Comparison of ENCODE assay signal across 10 mouse cellular contexts in genomic region chr19:7295959-7296358, GRCm38 (mm10). TPM values are rescaled to one million over a fixed set of nuclear protein-coding genes. Genes with fewer than 3 reads are reported as not detected.
DNase-seq lines count a peak whose midpoint lies in the region; ATAC-seq and TF ChIP-seq lines count a peak whose summit lies in the region.
"Had no signal": no experiment of that assay in that cellular context is flagged by ENCODE, and none has a peak within 500 bp of the region (broad histone marks: within the 10 kb centered on the region; RNA-seq: fewer than 3 reads in every experiment).

No protein-coding gene starts in this region.

- no peak for TF ChIP-seq POLR2A in CH12.LX (IDR thresholded peaks at IDR 0.05; ENCODE audit: low read depth, low read length)

- no peak overlapping the region for H3K4me3 ChIP-seq in kidney, embryonic 14.5 days (ENCODE audit: low read length)
- H3K4me3 ChIP-seq in CH12.LX (replicated peaks in 1 of 3; ENCODE audit: low read depth in 2 of 3, low read length in 2 of 3, poor library complexity in 1 of 3) (no peak overlapping the region), G1E (ENCODE audit: low read depth, low read length) (peak overlapping the region; percentile 76; the same call in 1 of the 2 replicates)
- H3K4me3 ChIP-seq in liver, embryonic 13.5 days (replicated peaks): peak overlapping the region; percentile 60; the same call in 1 of the 2 replicates
- H3K4me3 ChIP-seq in forebrain, embryonic 16.5 days (replicated peaks; ENCODE audit: low read length): no peak overlapping the region

- TF ChIP-seq EP300 in CH12.LX (IDR thresholded peaks at IDR 0.05; ENCODE audit: low read length): no peak

- no peak for TF ChIP-seq RAD21 in CH12.LX (IDR thresholded peaks at IDR 0.05; ENCODE audit: low read depth, low read length)

- H3K79me2 ChIP-seq in CH12.LX (replicated peaks; ENCODE audit: control insufficient read depth, extremely low read depth, insufficient read depth, poor library complexity, severe bottlenecking): peaks cover 33% of the 10 kb centered on the region

- no peak overlapping the region for H3K9ac ChIP-seq in kidney, embryonic 14.5 days (ENCODE audit: low read depth, low read length)
- H3K9ac ChIP-seq in CH12.LX (ENCODE audit: insufficient read depth, low read depth): no peak overlapping the region
- peak overlapping the region; percentile 73 for H3K9ac ChIP-seq in liver, embryonic 13.5 days
- H3K9ac ChIP-seq in forebrain, embryonic 16.5 days (replicated peaks; ENCODE audit: low read depth, low read length): no peak overlapping the region

- H3K27me3 ChIP-seq in kidney, embryonic 14.5 days (ENCODE audit: control insufficient read depth, insufficient read depth, low read length): no peaks in the 10 kb centered on the region
- H3K27me3 ChIP-seq in CH12.LX (replicated peaks): no peaks in the 10 kb centered on the region
- H3K27me3 ChIP-seq in G1E (ENCODE audit: insufficient read depth, low read length): no peaks in the 10 kb centered on the region
- H3K27me3 ChIP-seq in liver, embryonic 13.5 days: no peaks in the 10 kb centered on the region
- no peaks in the 10 kb centered on the region for H3K27me3 ChIP-seq in forebrain, embryonic 16.5 days (replicated peaks; ENCODE audit: control insufficient read depth, insufficient read depth, low read length)
- H3K27me3 ChIP-seq: heart, embryonic 15.5 days had no signal

- 77% methylated on average over 4 of the region's 4 CpGs for WGBS in kidney, embryonic 14.5 days
- 75% methylated on average over 4 of the region's 4 CpGs for WGBS in liver, embryonic 13.5 days (ENCODE audit: insufficient replicate concordance)
- 91% methylated on average over 4 of the region's 4 CpGs for WGBS in forebrain, embryonic 16.5 days

- no peak for TF ChIP-seq CTCF in CH12.LX (conservative IDR thresholded peaks at IDR 0.05 in 1 of 2, IDR thresholded peaks at IDR 0.05 in 1 of 2; ENCODE audit: low read depth in 2 of 2, low read length in 2 of 2)
- TF ChIP-seq CTCF in G1E (IDR thresholded peaks at IDR 0.05; ENCODE audit: low read depth, low read length): no peak

- no peak for DNase-seq in kidney, adult 11 months
- DNase-seq in CH12.LX (ENCODE audit: extremely low read depth): no peak
- DNase-seq in G1E (ENCODE audit: low spot score): no peak
- DNase-seq in liver, embryonic 13.5 days: no peak
- DNase-seq: gastrocnemius, adult 2 months had no signal

- dilution Hi-C loops in CH12.LX (cut with MboI; ENCODE audit: extremely low pct_ligation_motif_present, extremely low pct_unique_long_range_greater_than_20kb, low sequenced_read_pairs): no loop called here

- in situ Hi-C loops in CH12.LX (cut with MboI; ENCODE audit: low pct_ligation_motif_present, low pct_unique_long_range_greater_than_20kb, low sequenced_read_pairs): no loop called here

- H3K27ac ChIP-seq in kidney, embryonic 14.5 days (ENCODE audit: low read depth, low read length): no peak overlapping the region
- no peak overlapping the region for H3K27ac ChIP-seq in CH12.LX (ENCODE audit: insufficient read depth, low read depth)
- peak overlapping the region; percentile 89 for H3K27ac ChIP-seq in liver, embryonic 13.5 days
- no peak overlapping the region for H3K27ac ChIP-seq in forebrain, embryonic 16.5 days (ENCODE audit: low read length)

- 0 out of 2 replicates have a peak, but pooled peaks cover 2% of the 10 kb centered on the region for H3K36me3 ChIP-seq in kidney, embryonic 14.5 days (ENCODE audit: control insufficient read depth, insufficient read depth, low read length)
- peaks cover 0 to 55% of the 10 kb centered on the region in 2 experiments for H3K36me3 ChIP-seq in CH12.LX (replicated peaks in 1 of 2; ENCODE audit: control insufficient read depth in 1 of 2, insufficient read depth in 1 of 2, low read length in 1 of 2)
- H3K36me3 ChIP-seq in G1E (replicated peaks): peaks cover 72% of the 10 kb centered on the region
- no peaks in the 10 kb centered on the region; the same call in 1 of the 2 replicates for H3K36me3 ChIP-seq in liver, embryonic 13.5 days
- H3K36me3 ChIP-seq in forebrain, embryonic 16.5 days (ENCODE audit: control insufficient read depth, insufficient read depth): no peaks in the 10 kb centered on the region
- H3K36me3 ChIP-seq: heart, embryonic 15.5 days had no signal

- no peaks in the 10 kb centered on the region for H3K9me3 ChIP-seq in kidney, embryonic 14.5 days (ENCODE audit: control insufficient read depth, low read length)
- no peaks in the 10 kb centered on the region for H3K9me3 ChIP-seq in CH12.LX (replicated peaks; ENCODE audit: low read length)
- H3K9me3 ChIP-seq in G1E (replicated peaks): no peaks in the 10 kb centered on the region
- no peaks in the 10 kb centered on the region for H3K9me3 ChIP-seq in liver, embryonic 13.5 days (replicated peaks)
- no peaks in the 10 kb centered on the region for H3K9me3 ChIP-seq in forebrain, embryonic 16.5 days (ENCODE audit: control insufficient read depth, low read length)
- H3K9me3 ChIP-seq: heart, embryonic 15.5 days had no signal

- 0 out of 2 replicates have a peak overlapping the region, but pooled peaks have one; percentile 1 for H3K4me2 ChIP-seq in kidney, embryonic 14.5 days (replicated peaks; ENCODE audit: low read depth, low read length)
- H3K4me2 ChIP-seq in CH12.LX (ENCODE audit: insufficient read depth, low read depth, poor library complexity, severe bottlenecking): peak overlapping the region; percentile 58; the same call in 1 of the 2 replicates
- H3K4me2 ChIP-seq in liver, embryonic 13.5 days: peak overlapping the region; percentile 80
- no peak overlapping the region for H3K4me2 ChIP-seq in forebrain, embryonic 16.5 days (ENCODE audit: low read length)

- no peak for ATAC-seq in kidney, embryonic 14.5 days (ENCODE audit: low FRiP score, low TSS enrichment)
- ATAC-seq in G1E (ENCODE audit: extremely low read depth, insufficient number of reproducible peaks, low FRiP score, poor library complexity, severe bottlenecking): no peak
- no peak for ATAC-seq in liver, embryonic 13.5 days (ENCODE audit: low read depth)
- no peak for ATAC-seq in erythroid progenitor cell, adult 5-6 weeks (replicated peaks; ENCODE audit: low FRiP score, poor library complexity, severe bottlenecking)
- ATAC-seq in forebrain, embryonic 16.5 days: no peak

- H3K4me1 ChIP-seq in kidney, embryonic 14.5 days (ENCODE audit: control insufficient read depth, insufficient read depth, low read length): peaks cover 35% of the 10 kb centered on the region
- peaks cover 18 to 48% of the 10 kb centered on the region in 2 experiments for H3K4me1 ChIP-seq in CH12.LX (ENCODE audit: control insufficient read depth in 1 of 2, insufficient read depth in 2 of 2)
- peaks cover 79% of the 10 kb centered on the region for H3K4me1 ChIP-seq in G1E (ENCODE audit: insufficient read depth, low read depth, low read length)
- H3K4me1 ChIP-seq in liver, embryonic 13.5 days (replicated peaks): peaks cover 82% of the 10 kb centered on the region
- peaks cover 15% of the 10 kb centered on the region for H3K4me1 ChIP-seq in forebrain, embryonic 16.5 days (replicated peaks; ENCODE audit: control insufficient read depth, insufficient read depth, low read length)

TF ChIP-seq in CH12.LX, 34 proteins besides CTCF, POLR2A, EP300 and RAD21 (continues in another document):
- TF ChIP-seq RCOR1 (conservative IDR thresholded peaks at IDR 0.05; ENCODE audit: low read depth, low read length): no peak
- TF ChIP-seq E2F4 (IDR thresholded peaks at IDR 0.05; ENCODE audit: insufficient replicate concordance, low read depth, low read length): no peak
- TF ChIP-seq ZC3H11A (IDR thresholded peaks at IDR 0.05; ENCODE audit: low read depth, low read length): no peak
- no peak for TF ChIP-seq TBP (conservative IDR thresholded peaks at IDR 0.05; ENCODE audit: low read depth, low read length)

RNA-seq across cellular contexts. Expression of gene Rcor2, which starts 28.8 kb away (rescaled TPM):
- polyA plus RNA-seq in kidney, embryonic 14.5 days (2014; fragmentation: Nextera tagmentation; extraction: Ambion mirVana): 9.8 and 16.0 TPM in 2 replicates
- 12.0 and 13.3 TPM in 2 replicates for total RNA-seq in CH12.LX (2012; rRNA removed)
- 9.2 and 10.3 TPM in 2 replicates for total RNA-seq in CH12.LX (2014; rRNA removed)
- 22.8 and 28.2 TPM in 2 replicates for polyA plus RNA-seq in CH12.LX (2012; ENCODE audit: insufficient read length, low read depth)
- 20.9 and 22.2 TPM in 2 replicates for total RNA-seq in G1E (2014; fragmentation: Nextera tagmentation)
- total RNA-seq in G1E (2017): 20.8 and 22.5 TPM in 2 replicates
- 62.2 and 74.4 TPM in 2 replicates for polyA plus RNA-seq in G1E (2012)
- 1.4 and 1.8 TPM in 2 replicates for polyA plus RNA-seq in liver, embryonic 13.5 days (2015; fragmentation: Nextera tagmentation; extraction: Ambion mirVana)
- total RNA-seq in erythroid progenitor cell, adult 5-6 weeks (2015; ENCODE audit: low replicate concordance): 2.2 TPM in 1 of 2 replicates, not detected in the other
- 0.53 TPM in 1 of 2 replicates, not detected in the other for total RNA-seq in erythroid progenitor cell, adult 5-6 weeks (2017; ENCODE audit: low replicate concordance)
- 45.8 and 49.2 TPM in 2 replicates for polyA plus RNA-seq in forebrain, embryonic 16.5 days (2015; fragmentation: Nextera tagmentation; extraction: Ambion mirVana)
- polyA plus RNA-seq: inflammation-experienced regulatory T-cells, adult 6 months had no signal

RNA-seq across cellular contexts. Expression of gene Mark2, which starts 45.7 kb away (rescaled TPM):
- polyA plus RNA-seq in kidney, embryonic 14.5 days (2014; fragmentation: Nextera tagmentation; extraction: Ambion mirVana): 51.9 and 54.9 TPM in 2 replicates
- 19.0 and 20.6 TPM in 2 replicates for total RNA-seq in CH12.LX (2012; rRNA removed)
- 6.3 and 8.1 TPM in 2 replicates for total RNA-seq in CH12.LX (2014; rRNA removed)
- 33.4 and 34.4 TPM in 2 replicates for polyA plus RNA-seq in CH12.LX (2012; ENCODE audit: insufficient read length, low read depth)
- 170 and 182 TPM in 2 replicates for total RNA-seq in G1E (2014; fragmentation: Nextera tagmentation)
- 18.4 and 22.0 TPM in 2 replicates for total RNA-seq in G1E (2017)
- polyA plus RNA-seq in G1E (2012): 297 and 319 TPM in 2 replicates
- 17.7 and 21.0 TPM in 2 replicates for polyA plus RNA-seq in liver, embryonic 13.5 days (2015; fragmentation: Nextera tagmentation; extraction: Ambion mirVana)
- 48.7 and 54.1 TPM in 2 replicates for total RNA-seq in erythroid progenitor cell, adult 5-6 weeks (2015; ENCODE audit: low replicate concordance)
- 38.4 and 51.5 TPM in 2 replicates for total RNA-seq in erythroid progenitor cell, adult 5-6 weeks (2017; ENCODE audit: low replicate concordance)
- polyA plus RNA-seq in forebrain, embryonic 16.5 days (2015; fragmentation: Nextera tagmentation; extraction: Ambion mirVana): 41.2 and 43.8 TPM in 2 replicates

RNA-seq across cellular contexts. Expression of gene Naa40, which starts 55.0 kb away (rescaled TPM):
- polyA plus RNA-seq in kidney, embryonic 14.5 days (2014; fragmentation: Nextera tagmentation; extraction: Ambion mirVana): 57.8 and 90.7 TPM in 2 replicates
- total RNA-seq in CH12.LX (2012; rRNA removed) (40.6 and 45.5 TPM in 2 replicates), CH12.LX (2014; rRNA removed) (63.1 and 65.7 TPM in 2 replicates), G1E (2014; fragmentation: Nextera tagmentation) (67.5 and 67.7 TPM in 2 replicates), G1E (2017) (60.7 and 67.3 TPM in 2 replicates)
- polyA plus RNA-seq in CH12.LX (2012; ENCODE audit: insufficient read length, low read depth) (61.2 and 69.3 TPM in 2 replicates), G1E (2012) (58.8 and 59.4 TPM in 2 replicates)
- 28.8 and 36.9 TPM in 2 replicates for polyA plus RNA-seq in liver, embryonic 13.5 days (2015; fragmentation: Nextera tagmentation; extraction: Ambion mirVana)
- 35.6 and 47.2 TPM in 2 replicates for total RNA-seq in erythroid progenitor cell, adult 5-6 weeks (2015; ENCODE audit: low replicate concordance)
- 44.8 and 57.3 TPM in 2 replicates for total RNA-seq in erythroid progenitor cell, adult 5-6 weeks (2017; ENCODE audit: low replicate concordance)
- polyA plus RNA-seq in forebrain, embryonic 16.5 days (2015; fragmentation: Nextera tagmentation; extraction: Ambion mirVana): 67.3 and 74.7 TPM in 2 replicates

Comparison
In these comparisons a context has a peak if more than half of its experiments do, and no peak if none do; other contexts are left out.
1. H3K4me3 ChIP-seq: peak in G1E (single experiment) and liver, embryonic 13.5 days (single experiment); none in kidney, embryonic 14.5 days (single experiment), CH12.LX (0 of 3) and forebrain, embryonic 16.5 days (single experiment).